Mouse (Mus musculus) layer of hippocampus, postnatal 36 days (tissue): ENCODE data around the gene Cope. TPM values are rescaled to one million over a fixed set of nuclear protein-coding genes. Genes with fewer than 3 reads are reported as not detected.

Experiments
- DNase-seq, 2 experiments: peaks; one replicate each; pipeline ENCODE4 v3.0.0; 2022
- total RNA-seq, 2 experiments: library from RNA; stranded (reverse); gene quantifications; 2 replicates each; pipeline ENCODE4 v1.2.3; 2021

Cope gene
- total RNA-seq, 2 experiments from 2014 or later = 129 to 133 TPM

DNA sequence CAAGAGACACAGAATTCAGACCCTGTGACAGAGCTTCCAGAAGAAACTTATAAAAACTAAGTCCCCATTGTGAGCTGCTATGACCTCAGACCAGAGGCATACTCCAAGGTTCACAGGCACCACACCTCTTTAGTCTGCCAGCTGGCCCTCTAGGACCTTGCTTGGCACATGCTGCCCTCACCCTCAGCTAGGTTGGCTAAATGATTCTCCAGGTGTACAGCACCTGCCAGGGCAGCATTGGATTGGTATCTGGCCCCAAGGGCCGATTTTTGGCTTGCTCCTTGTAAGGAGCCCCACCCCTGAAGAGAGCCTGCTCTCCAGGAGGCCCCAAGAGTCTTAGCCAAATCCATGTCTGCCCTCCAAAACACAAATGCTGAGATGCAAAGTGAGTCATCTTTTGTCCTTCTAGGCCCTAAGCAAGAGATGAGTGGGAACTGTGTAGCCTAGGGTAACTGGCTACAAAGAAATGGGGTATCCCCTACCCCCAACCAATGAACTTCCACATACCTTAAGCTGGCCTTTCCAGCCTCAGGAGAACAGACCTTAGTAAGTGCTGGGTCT is 45.6 kb downstream of the Cope start:
- DNase-seq = no peak

DNA sequence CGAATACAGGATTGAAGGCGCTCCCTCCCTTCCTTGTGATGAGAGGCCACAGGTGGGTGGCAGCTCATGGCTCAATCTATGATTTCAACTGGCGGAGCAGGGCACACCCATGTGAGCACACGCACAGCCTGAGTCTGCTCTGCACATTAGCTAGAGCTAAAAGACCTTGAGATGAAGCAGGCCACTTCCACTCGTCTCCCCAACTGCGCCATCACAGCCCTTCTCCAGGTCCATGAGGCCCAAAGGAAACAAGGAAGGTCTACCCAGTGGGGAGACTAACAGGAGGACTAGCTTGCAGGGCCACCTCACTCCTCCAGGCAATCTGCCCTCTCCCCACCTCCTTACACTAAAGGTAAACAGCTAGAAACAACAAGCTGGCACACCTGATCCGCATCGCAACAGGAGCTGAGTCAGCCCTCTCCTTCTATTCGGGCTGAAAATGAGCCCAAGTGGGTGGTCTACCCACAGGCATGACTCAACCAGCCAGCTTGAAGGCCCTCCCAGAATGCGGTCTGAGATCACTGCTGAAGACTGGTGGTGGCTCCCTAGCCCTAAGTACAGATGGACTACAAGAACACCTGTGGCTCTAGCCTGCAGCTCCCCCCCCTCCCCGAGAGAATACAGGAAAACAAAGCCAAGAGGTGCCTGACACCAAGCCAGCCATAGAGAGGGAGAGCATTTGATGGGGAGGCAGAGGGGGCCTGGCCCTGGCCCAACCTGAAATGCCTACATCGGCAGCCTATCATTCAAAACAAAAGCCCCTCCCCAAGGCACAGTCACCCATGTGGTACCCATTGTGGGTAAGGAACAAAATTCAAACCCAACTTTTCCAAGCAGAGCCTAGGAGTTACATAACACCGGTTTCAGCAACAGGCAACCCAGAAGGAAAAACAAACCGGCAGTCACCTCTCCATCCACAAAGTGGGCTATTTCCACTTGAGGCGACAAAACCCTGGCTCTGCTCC is 49.0 kb downstream of the Cope start:
- DNase-seq = peak in 1 of 2 experiments; percentile 22

DNA sequence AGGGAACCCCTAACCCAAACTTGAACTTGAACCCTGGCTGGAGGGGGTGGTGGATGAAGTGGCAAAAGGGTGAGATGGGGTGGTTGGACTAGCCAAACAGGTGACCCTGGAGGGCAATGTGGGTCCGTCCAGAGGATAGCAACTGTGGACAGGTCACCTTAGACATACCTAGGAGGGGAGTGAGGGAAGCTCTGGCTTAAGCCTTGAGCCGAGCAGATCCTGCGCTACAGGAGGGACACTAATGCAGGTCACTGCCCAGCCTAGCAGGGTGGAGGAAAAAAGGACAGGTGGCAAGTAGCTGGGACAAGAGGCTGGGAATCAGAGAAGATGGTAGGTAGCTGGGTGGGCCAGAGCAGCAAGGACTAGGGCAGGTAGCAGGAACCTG is 49.7 kb downstream of the Cope start:
- no peak for DNase-seq

- DNase-seq = peak in 1 of 2 experiments; percentile 58
These were observed 50.4 kb downstream of the Cope start for GRCm38 (mm10) chr8:70352657-70353151.

DNA sequence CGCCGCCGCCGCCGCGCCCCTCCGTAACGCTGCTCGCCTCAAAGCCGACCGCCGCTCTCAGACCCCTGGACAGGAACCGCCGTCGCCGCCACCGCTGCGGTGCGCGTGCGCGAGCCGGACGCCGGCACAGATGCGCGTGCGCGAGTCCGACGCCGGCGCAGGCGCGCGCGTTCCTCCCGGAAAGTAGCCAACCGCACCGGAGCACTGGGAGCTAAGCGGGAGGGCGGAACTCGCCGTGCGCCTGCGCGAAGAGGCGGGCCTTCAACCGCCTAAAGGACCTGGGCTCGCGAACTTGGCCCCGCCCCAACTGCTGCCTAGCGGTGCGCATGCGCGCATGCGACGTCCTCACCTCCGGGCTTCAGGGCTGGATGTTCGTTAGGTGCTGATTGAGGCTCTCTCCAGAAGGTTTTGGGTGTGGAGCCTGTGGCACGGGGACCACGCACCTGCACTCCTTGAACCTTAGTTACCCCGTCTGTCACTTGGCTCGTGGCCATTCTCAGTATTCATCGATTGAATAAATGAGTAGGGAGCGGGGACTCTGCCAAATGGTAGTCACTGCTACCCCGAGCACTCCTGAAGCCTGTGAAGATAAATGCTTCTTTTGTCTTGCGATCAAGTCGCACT is 51.0 kb downstream of the Cope start, which contains the start of gene Upf1:
Gene Upf1, minus strand, starts transcription at position 85 of the 624 bp plus-strand sequence.
- DNase-seq = peak; percentile 99

GRCm38 (mm10) chr8:70354004-70354403 is 51.7 kb downstream of the Cope start:
- DNase-seq = no peak

DNA sequence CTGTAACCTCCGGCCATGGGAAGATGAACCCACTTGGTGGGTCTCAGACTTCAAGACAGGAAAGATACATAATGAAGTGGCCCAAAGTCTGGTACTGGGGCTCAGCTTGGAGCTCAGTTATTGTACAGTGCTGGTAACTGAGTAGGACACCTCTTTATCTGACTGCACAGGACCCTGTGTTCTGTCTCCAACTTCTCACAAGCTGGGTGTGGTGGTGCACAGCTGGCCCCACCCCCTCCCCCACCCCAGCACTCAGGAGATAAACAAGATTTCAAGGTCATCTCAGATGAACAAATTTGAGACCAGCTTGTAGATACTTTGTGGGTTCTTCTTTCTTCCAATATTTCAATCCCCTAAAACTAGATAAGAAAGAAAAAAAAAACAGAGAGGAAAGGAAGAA is 53.8 kb downstream of the Cope start:
- DNase-seq = no peak

GRCm38 (mm10) chr8:70359411-70359810 is 57.1 kb downstream of the Cope start:
- no peak for DNase-seq

- no peak for DNase-seq
These were observed 58.5 kb downstream of the Cope start for GRCm38 (mm10) chr8:70360769-70361168.

DNA sequence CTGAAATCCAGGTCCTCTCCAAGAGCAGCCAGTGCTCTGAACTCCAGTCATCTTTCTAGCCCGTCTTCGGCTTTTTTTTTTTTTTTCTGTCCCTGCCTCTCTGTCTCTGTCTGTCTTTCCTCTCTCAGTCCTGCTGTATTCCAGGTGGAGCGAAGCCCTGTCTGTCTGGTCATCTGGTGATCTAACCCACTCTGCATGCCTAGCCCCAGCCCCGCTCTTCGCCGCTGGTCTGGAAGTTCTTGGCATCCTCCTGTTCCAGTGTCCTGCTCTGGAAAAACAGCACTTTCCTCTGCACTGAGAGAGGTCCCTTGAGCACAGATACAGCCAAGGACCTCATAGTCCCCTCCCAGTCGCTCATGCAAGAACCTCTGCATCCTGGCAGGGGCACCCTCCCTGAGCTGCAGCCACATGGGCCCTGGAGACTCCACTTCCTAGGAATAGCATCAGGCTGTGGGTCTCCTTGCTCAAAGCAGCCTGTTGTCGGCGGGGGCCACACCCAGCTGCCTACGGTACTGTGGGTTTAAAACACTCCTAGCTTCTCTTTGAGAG is 59.2 kb downstream of the Cope start:
- no peak for DNase-seq

Other genes starting within 250 kb of the Cope start
- gene Tm6sf2, start 229.6 kb upstream of the Cope start, total RNA-seq = 1 to 10 TPM; 5.0 to 8.5 TPM
- 10 to 100 TPM; 73.7 to 91.3 TPM for gene Hapln4, start 219.1 kb upstream of the Cope start, total RNA-seq
- gene Ncan, start 181.6 kb upstream of the Cope start, total RNA-seq = 100 to 1,000 TPM; 167 to 170 TPM
- 10 to 100 TPM; 25.4 to 30.5 TPM for gene Nr2c2ap, start 171.2 kb upstream of the Cope start, total RNA-seq
- gene Rfxank, start 163.4 kb upstream of the Cope start, total RNA-seq = 10 to 100 TPM; 14.0 to 15.3 TPM
- 10 to 100 TPM; 43.9 to 50.8 TPM for gene Borcs8, start 163.0 kb upstream of the Cope start, total RNA-seq
- under 1 TPM; 0.27 to 0.38 TPM for gene Mef2b, start 162.8 kb upstream of the Cope start, total RNA-seq
- gene Tmem161a, start 130.2 kb upstream of the Cope start, total RNA-seq = 10 to 100 TPM; 43.5 to 57.1 TPM
- 10 to 100 TPM; 44.8 to 49.7 TPM for gene Slc25a42, start 90.2 kb upstream of the Cope start, total RNA-seq
- gene Sugp2, start 68.3 kb upstream of the Cope start, total RNA-seq = 100 to 1,000 TPM; 118 to 126 TPM
- gene Armc6, start 68.1 kb upstream of the Cope start, total RNA-seq = 10 to 100 TPM; 47.0 to 50.5 TPM
- gene Homer3, start 19.7 kb upstream of the Cope start, total RNA-seq = 10 to 100 TPM; 77.3 to 86.6 TPM
- gene Ddx49, start within 50 bp of the Cope start, total RNA-seq = 10 to 100 TPM; 39.7 to 40.2 TPM
- 100 to 1,000 TPM; 116 to 127 TPM for gene Cers1, start 13.3 kb downstream of the Cope start, total RNA-seq
- gene Gdf1, start 27.3 kb downstream of the Cope start, total RNA-seq = 10 to 100 TPM; 11.2 to 18.7 TPM
- 10 to 100 TPM; 70.4 to 72.6 TPM for gene Upf1, start 50.8 kb downstream of the Cope start, total RNA-seq
- under 1 TPM; 0.32 to 0.91 TPM for gene Comp, start 71.0 kb downstream of the Cope start, total RNA-seq
- 100 to 1,000 TPM; 181 to 187 TPM for gene Crtc1, start 137.1 kb downstream of the Cope start, total RNA-seq
- gene Klhl26, start 174.4 kb downstream of the Cope start, total RNA-seq = 10 to 100 TPM; 57.4 to 59.0 TPM
- 100 to 1,000 TPM; 312 to 335 TPM for gene Tmem59l, start 184.8 kb downstream of the Cope start, total RNA-seq
- 10 to 100 TPM; 42.9 to 45.2 TPM for gene Crlf1, start 190.6 kb downstream of the Cope start, total RNA-seq
- gene Rex1bd, start 204.2 kb downstream of the Cope start, total RNA-seq = 100 to 1,000 TPM in 1 of 2 experiments, 10 to 100 TPM in 1; 97.5 to 102 TPM
- gene Uba52, start 208.3 kb downstream of the Cope start, total RNA-seq = 100 to 1,000 TPM; 947 to 957 TPM
- gene Fkbp8, start 225.2 kb downstream of the Cope start, total RNA-seq = 100 to 1,000 TPM; 436 to 447 TPM
- 10 to 100 TPM; 38.2 to 38.3 TPM for gene Kxd1, start 225.4 kb downstream of the Cope start, total RNA-seq
- 10 to 100 TPM; 18.6 to 23.4 TPM for gene Ell, start 236.9 kb downstream of the Cope start, total RNA-seq